Mouse (Mus musculus) cerebellum, adult 8-10 months (tissue): ENCODE results near the gene Rdh19.
"Not testable (repeated sequence)": the region's sequence is repeated elsewhere in the genome, so short reads cannot be mapped to it uniquely, and the experiment has no call there.

Source experiments
- DNase-seq: peaks from one replicate; pipeline ENCODE4 v3.0.0; 2022

The Rdh19 gene

GRCm38 (mm10) chr10:127849628-127850027 is at the start of gene Rdh19:
Rdh19 (plus strand) TSS chr10:127849928.
- DNase-seq: no peak

- DNase-seq: no peak
Observed at GRCm38 (mm10) chr10:127800891-127801290, 48.8 kb upstream of the Rdh19 start, which contains the start of gene Rdh16. Rdh16 (plus strand) TSS chr10:127801152.

GRCm38 (mm10) chr10:127801612-127802011 is 48.1 kb upstream of the Rdh19 start:
- no peak for DNase-seq

GRCm38 (mm10) chr10:127802236-127802635 is 47.5 kb upstream of the Rdh19 start:
- no peak for DNase-seq

GRCm38 (mm10) chr10:127804416-127804815 is 45.3 kb upstream of the Rdh19 start:
- no peak for DNase-seq

GRCm38 (mm10) chr10:127815888-127816287 is 33.8 kb upstream of the Rdh19 start:
- no peak for DNase-seq

GRCm38 (mm10) chr10:127817268-127817910 is 32.3 kb upstream of the Rdh19 start:
- not testable (repeated sequence) for DNase-seq

GRCm38 (mm10) chr10:127821806-127822205 is 27.9 kb upstream of the Rdh19 start:
- DNase-seq: not testable (repeated sequence)

- DNase-seq: no peak
Observed at GRCm38 (mm10) chr10:127825386-127825785, 24.3 kb upstream of the Rdh19 start.

- no peak for DNase-seq
Observed at GRCm38 (mm10) chr10:127829121-127829520, 20.6 kb upstream of the Rdh19 start.

- not testable (repeated sequence) for DNase-seq
Observed at GRCm38 (mm10) chr10:127834186-127834585, 15.5 kb upstream of the Rdh19 start.

GRCm38 (mm10) chr10:127835292-127835691 is 14.4 kb upstream of the Rdh19 start:
- no peak for DNase-seq

- DNase-seq: not testable (repeated sequence)
Observed at GRCm38 (mm10) chr10:127837793-127838192, 11.9 kb upstream of the Rdh19 start.

GRCm38 (mm10) chr10:127838539-127838938 is 11.2 kb upstream of the Rdh19 start:
- no peak for DNase-seq

GRCm38 (mm10) chr10:127840776-127841175 is 9.0 kb upstream of the Rdh19 start:
- no peak for DNase-seq

- DNase-seq: not testable (repeated sequence)
Observed at GRCm38 (mm10) chr10:127845945-127846344, 3.8 kb upstream of the Rdh19 start.

GRCm38 (mm10) chr10:127848089-127848488 is 1.6 kb upstream of the Rdh19 start:
- DNase-seq: no peak

GRCm38 (mm10) chr10:127856376-127856775 is 6.6 kb downstream of the Rdh19 start:
- DNase-seq: peak; percentile 37

GRCm38 (mm10) chr10:127864931-127865330 is 15.2 kb downstream of the Rdh19 start:
- DNase-seq: no peak

GRCm38 (mm10) chr10:127866232-127866631 is 16.5 kb downstream of the Rdh19 start, which contains the start of gene Rdh16f2:
Rdh16f2 (plus strand) TSS chr10:127866474.
- no peak for DNase-seq

GRCm38 (mm10) chr10:127872484-127872883 is 22.8 kb downstream of the Rdh19 start:
- DNase-seq: no peak

GRCm38 (mm10) chr10:127877681-127878080 is 28.0 kb downstream of the Rdh19 start:
- no peak for DNase-seq

- DNase-seq: no peak
Observed at GRCm38 (mm10) chr10:127878262-127879057, 28.7 kb downstream of the Rdh19 start.

GRCm38 (mm10) chr10:127879155-127879688 is 29.5 kb downstream of the Rdh19 start:
- no peak for DNase-seq
